Mouse (Mus musculus) forebrain, embryonic 15.5 days (tissue): ENCODE results near the gene Amn. TPM values are rescaled to one million over a fixed set of nuclear protein-coding genes. Genes with fewer than 3 reads are reported as not detected.

Source experiments
- ATAC-seq: fragments of 200-750 bp; cut with Nextera tagmentation; replicated peaks from 2 replicates; pipeline ENCODE4 v1.8.0; 2017; ENCODE audit warnings: mild to moderate bottlenecking, moderate TSS enrichment, moderate library complexity
- H3K27ac ChIP-seq: fragments of 300-500 bp; sonication (generic); replicated peaks from 2 replicates; pipeline ENCODE4 v1.5.1; 2015; ENCODE audit warnings: mild to moderate bottlenecking, inconsistent platforms
- H3K27me3 ChIP-seq: fragments of 300-500 bp; sonication (generic); 2 replicates; pipeline ENCODE4 v1.6.1; 2015; ENCODE audit warnings: inconsistent platforms
- H3K36me3 ChIP-seq: fragments of 300-500 bp; sonication (generic); 2 replicates; pipeline ENCODE4 v1.6.1; 2015; ENCODE audit warnings: mild to moderate bottlenecking, inconsistent platforms
- H3K4me1 ChIP-seq: fragments of 300-500 bp; sonication (generic); 2 replicates; pipeline ENCODE4 v1.6.1; 2015; ENCODE audit warnings: inconsistent platforms
- H3K4me2 ChIP-seq: fragments of 300-500 bp; sonication (generic); replicated peaks from 2 replicates; pipeline ENCODE4 v1.6.1; 2015; ENCODE audit warnings: mild to moderate bottlenecking, inconsistent platforms
- H3K4me3 ChIP-seq: fragments of 300-500 bp; sonication (generic); 2 replicates; pipeline ENCODE4 v1.5.1; 2015; ENCODE audit warnings: mild to moderate bottlenecking, inconsistent platforms
- H3K9ac ChIP-seq: fragments of 300-500 bp; sonication (generic); replicated peaks from 2 replicates; pipeline ENCODE4 v1.6.1; 2015; ENCODE audit warnings: mild to moderate bottlenecking, inconsistent platforms
- H3K9me3 ChIP-seq: fragments of 300-500 bp; sonication (generic); 2 replicates; pipeline ENCODE4 v1.6.1; 2016; ENCODE audit warnings: inconsistent platforms
- WGBS: fragments of 180-500 bp; shearing (Covaris S2); methylation state at CpG from one replicate; pipeline ENCODE4 v1.1.7; 2015; ENCODE audit warnings: mixed read lengths; 5-methylcytosine and 5-hydroxymethylcytosine counted together
- polyA plus RNA-seq: library from polyadenylated mRNA; unstranded; fragments of >200 nt; fragmentation: Nextera tagmentation; extraction: Ambion mirVana; gene quantifications from 2 replicates; pipeline ENCODE4 v1.2.1, GENCODE M21; 2015

Amn gene
- 5.0 and 6.4 TPM in 2 replicates for polyA plus RNA-seq

DNA sequence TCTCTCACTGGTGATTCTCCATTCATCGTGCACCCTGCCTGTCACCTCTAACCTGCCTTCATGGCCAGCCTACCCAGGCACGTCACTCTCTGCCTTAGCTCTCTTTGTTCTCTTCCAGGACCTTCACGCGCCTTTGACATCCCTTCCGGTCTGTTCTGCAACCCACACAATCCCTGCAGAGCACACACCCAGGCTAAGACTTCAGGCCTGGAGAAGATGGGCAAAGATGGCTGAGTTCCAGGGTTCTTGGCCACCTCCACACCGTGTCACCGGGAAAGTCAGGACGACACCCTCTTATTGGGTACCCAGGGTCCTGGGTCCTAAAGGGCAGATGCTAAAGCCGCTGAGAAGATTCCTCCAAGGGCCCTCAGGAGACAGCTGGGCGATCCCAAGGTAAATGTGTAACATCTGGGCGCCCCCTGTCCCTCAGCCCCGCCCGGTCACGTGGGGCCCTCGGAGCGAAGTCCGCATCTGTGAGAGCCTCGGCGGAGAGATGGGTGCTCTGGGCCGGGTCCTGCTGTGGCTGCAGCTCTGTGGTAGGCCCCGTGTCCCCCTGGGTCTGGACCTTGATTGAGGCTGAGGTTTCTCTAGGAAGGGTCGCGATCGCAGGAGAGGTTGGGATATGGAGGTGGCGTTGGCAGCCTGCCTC, at the start of gene Amn:
Gene Amn (plus strand): TSS at position 467 of the 649 bp plus-strand sequence.
- Histone ChIP-seq H3K4me2 (no peak within 1 kb of the TSS), H3K27me3 (peaks cover 63% of the 10 kb centered on the region), H3K9ac (no peak within 1 kb of the TSS), H3K9me3 (no peaks in the 10 kb centered on the region), H3K27ac (no peak within 1 kb of the TSS), H3K4me3 (no peak within 1 kb of the TSS), H3K4me1 (peaks cover 20% of the 10 kb centered on the region), H3K36me3 (no peaks in the 10 kb centered on the region)
- 41% methylated on average over 25 of the region's 25 CpGs for WGBS
- ATAC-seq = no peak

DNA sequence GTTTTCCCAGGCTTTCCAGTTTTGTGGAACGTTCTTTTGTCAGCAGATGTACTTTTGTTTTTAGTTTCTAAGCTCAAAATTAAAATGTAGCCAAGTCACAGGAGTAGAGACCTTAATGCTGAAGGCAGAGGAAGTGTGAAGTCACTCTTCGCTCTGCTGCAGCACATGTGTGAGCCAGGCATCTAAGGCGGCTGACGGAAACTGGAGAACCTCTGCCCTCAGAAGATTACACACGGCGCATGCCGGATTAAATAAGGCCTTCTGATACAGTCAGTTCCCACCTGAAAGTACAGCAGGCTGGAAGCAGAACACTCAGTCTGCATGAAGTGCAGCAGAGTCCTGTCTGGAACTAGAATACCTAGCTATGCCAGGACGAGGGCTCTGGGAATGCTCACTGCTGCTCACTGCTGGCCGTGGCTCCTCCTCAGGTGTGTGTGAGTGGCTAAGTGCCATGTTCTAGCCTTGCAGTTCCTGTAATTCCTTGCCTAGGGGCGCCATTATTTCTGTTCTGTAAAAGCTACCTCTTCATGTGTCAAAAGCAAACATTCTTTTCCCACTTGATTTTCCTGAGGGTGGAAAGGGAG, 45.6 kb upstream of the Amn start:
- Histone ChIP-seq H3K4me2 (no peak overlapping the region), H3K4me1 (no peaks in the 10 kb centered on the region), H3K9me3 (peaks cover 6% of the 10 kb centered on the region; the same call in 1 of the 2 replicates), H3K27me3 (no peaks in the 10 kb centered on the region), H3K36me3 (peaks cover 17% of the 10 kb centered on the region), H3K9ac (no peak overlapping the region), H3K27ac (0 out of 2 replicates have a peak overlapping the region, but pooled peaks have one; percentile 11), H3K4me3 (no peak overlapping the region)
- no peak for ATAC-seq
- 81% methylated on average over 10 of the region's 10 CpGs for WGBS

DNA sequence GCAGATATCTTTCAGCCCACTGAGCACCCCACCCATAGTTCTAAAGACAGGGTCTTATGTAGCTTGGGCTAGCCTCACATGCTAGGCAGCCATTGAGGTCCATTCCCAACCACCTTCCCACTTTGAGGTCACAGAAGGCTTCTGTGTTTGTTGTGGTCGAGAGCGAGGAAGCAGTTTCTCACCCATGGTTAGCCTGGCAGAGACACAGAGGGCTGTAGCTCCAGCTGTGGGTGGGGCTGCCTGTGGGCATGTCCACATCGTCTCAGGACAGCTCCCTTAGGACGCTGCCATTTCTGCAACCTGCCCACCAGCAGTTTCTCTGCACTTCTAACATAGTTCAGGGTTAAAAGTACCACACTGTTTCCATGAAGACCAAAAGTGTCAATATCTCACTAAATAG, 43.5 kb upstream of the Amn start:
- peaks cover 2% of the 10 kb centered on the region for H3K36me3 ChIP-seq
- no peak overlapping the region for H3K9ac ChIP-seq
- H3K4me3 ChIP-seq = no peak overlapping the region
- no peak overlapping the region for H3K27ac ChIP-seq
- 89% methylated on average over 4 of the region's 4 CpGs for WGBS
- no peaks in the 10 kb centered on the region for H3K9me3 ChIP-seq
- no peaks in the 10 kb centered on the region for H3K27me3 ChIP-seq
- H3K4me1 ChIP-seq = no peaks in the 10 kb centered on the region
- ATAC-seq = no peak
- H3K4me2 ChIP-seq = no peak overlapping the region

DNA sequence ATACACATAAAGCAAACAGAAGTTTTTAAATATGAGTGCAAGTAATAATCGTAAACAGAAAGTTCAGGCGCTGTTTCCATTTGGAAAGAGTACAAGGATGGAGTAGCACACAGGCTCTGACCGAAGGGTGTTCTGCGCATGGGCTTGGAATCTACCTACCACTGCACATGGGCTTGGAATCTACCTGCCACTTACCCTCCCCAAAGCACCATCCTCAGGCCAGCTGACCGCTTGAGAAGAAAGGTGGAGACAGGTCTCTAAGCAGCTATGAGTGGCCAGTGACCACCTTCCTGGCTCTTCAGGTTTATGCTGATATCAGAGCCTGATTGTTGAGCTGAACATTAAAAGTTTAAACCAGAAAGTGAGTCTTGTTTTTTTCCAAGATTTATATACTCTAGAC, 42.4 kb upstream of the Amn start:
- Histone ChIP-seq H3K4me1 (no peaks in the 10 kb centered on the region), H3K27ac (no peak overlapping the region), H3K4me2 (no peak overlapping the region), H3K4me3 (no peak overlapping the region), H3K9me3 (no peaks in the 10 kb centered on the region), H3K27me3 (no peaks in the 10 kb centered on the region), H3K36me3 (no peaks in the 10 kb centered on the region), H3K9ac (no peak overlapping the region)
- 96% methylated on average over 5 of the region's 5 CpGs for WGBS
- ATAC-seq = no peak

DNA sequence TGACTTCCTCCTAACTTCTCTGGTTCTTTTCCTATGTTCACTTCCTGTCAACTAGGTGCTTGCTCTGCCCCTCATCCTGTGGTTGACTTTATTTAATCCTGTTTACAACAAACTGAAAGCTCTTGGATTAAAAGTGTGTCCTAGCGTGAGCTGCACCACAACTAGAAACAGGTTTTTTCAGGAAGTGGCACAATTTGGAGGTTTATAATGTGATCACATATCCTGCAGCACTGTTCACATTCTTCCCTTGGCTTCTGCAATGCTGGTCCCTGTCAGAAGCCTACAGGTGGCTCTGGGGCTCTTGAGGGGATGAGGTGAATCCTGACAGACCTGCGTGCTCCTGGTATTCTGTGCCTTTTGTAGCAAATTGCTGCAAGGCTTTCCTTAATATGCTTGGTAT, 40.1 kb upstream of the Amn start:
- Histone ChIP-seq H3K9ac (no peak overlapping the region), H3K36me3 (no peaks in the 10 kb centered on the region; the same call in 1 of the 2 replicates), H3K4me2 (no peak overlapping the region), H3K27ac (no peak overlapping the region), H3K4me3 (no peak overlapping the region), H3K27me3 (no peaks in the 10 kb centered on the region), H3K4me1 (no peaks in the 10 kb centered on the region), H3K9me3 (no peaks in the 10 kb centered on the region)
- 95% methylated on average over 2 of the region's 2 CpGs for WGBS
- ATAC-seq = no peak

DNA sequence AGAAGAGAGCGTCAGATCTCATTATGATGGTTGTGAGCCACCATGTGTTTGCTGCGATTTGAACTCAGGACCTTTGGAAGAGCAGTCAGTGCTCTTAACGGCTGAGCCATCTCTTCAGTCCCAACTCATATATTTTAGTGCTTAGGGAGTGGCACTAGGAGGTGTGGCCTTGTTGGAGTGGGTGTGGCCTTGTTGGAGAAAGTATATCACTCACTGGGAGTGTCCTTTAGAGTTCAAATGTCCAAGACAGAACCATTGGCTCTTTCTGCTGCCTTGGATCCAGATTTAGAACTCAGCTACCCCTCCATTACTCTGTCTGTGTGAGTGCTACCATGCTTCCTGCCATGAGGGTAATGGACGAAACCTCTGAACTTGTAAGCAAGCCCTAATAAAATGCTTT, 37.1 kb upstream of the Amn start:
- Histone ChIP-seq H3K9me3 (no peaks in the 10 kb centered on the region), H3K27ac (no peak overlapping the region), H3K9ac (no peak overlapping the region), H3K4me1 (0 out of 2 replicates have a peak, but pooled peaks cover 6% of the 10 kb centered on the region), H3K4me3 (no peak overlapping the region), H3K27me3 (no peaks in the 10 kb centered on the region), H3K4me2 (no peak overlapping the region), H3K36me3 (peaks cover 6% of the 10 kb centered on the region; the same call in 1 of the 2 replicates)
- no peak for ATAC-seq
- WGBS = 95% methylated on average over 4 of the region's 4 CpGs

DNA sequence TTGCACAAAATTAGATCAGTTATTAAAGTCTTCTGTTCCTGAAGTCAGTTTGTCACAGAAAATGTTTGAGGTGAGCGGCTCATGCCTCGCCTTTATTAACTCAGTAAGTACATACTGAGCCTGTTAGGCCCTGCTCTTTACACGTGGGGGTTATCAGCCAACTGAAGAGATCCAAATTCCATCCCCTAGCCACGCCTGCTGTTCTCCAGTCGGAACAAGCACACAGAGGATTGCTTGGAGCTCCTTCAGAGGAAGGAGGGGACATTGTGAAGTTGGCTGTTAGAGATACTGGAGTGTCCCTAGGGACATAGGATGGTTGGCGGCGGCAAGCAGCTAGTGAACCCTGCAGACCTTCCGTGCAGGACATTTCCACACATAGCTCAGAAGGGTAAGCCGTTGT, 36.5 kb upstream of the Amn start:
- Histone ChIP-seq H3K4me3 (no peak overlapping the region), H3K9ac (no peak overlapping the region), H3K27ac (no peak overlapping the region), H3K4me1 (0 out of 2 replicates have a peak, but pooled peaks cover 6% of the 10 kb centered on the region), H3K27me3 (no peaks in the 10 kb centered on the region), H3K36me3 (peaks cover 9% of the 10 kb centered on the region; the same call in 1 of the 2 replicates), H3K9me3 (no peaks in the 10 kb centered on the region), H3K4me2 (no peak overlapping the region)
- WGBS = 89% methylated on average over 9 of the region's 9 CpGs
- ATAC-seq = no peak

DNA sequence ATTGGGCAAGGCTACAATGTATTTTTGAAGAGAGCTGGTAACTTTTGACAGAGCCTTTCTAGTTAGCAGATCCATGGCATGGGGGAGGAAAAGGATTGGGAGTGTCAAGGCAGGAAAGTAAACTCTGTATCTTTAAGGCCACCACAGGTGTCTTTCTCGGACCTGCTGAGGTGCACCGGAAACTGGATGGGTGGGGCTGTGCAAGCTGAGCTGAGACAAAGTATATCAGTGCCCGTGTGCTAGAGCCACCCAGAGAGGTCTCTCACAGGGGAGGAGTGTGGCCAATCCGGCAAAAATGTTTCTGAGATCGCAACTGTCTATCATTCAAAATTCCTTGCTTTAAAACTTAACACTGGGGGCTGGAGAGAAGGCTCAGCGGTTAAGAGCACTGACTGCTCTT, 35.3 kb upstream of the Amn start:
- H3K27me3 ChIP-seq = no peaks in the 10 kb centered on the region
- 96% methylated on average over 6 of the region's 6 CpGs for WGBS
- H3K4me2 ChIP-seq = no peak overlapping the region
- H3K27ac ChIP-seq = no peak overlapping the region
- H3K36me3 ChIP-seq = peaks cover 10% of the 10 kb centered on the region; the same call in 1 of the 2 replicates
- H3K9ac ChIP-seq = no peak overlapping the region
- no peaks in the 10 kb centered on the region for H3K9me3 ChIP-seq
- no peak for ATAC-seq
- no peak overlapping the region for H3K4me3 ChIP-seq
- 0 out of 2 replicates have a peak, but pooled peaks cover 6% of the 10 kb centered on the region for H3K4me1 ChIP-seq

DNA sequence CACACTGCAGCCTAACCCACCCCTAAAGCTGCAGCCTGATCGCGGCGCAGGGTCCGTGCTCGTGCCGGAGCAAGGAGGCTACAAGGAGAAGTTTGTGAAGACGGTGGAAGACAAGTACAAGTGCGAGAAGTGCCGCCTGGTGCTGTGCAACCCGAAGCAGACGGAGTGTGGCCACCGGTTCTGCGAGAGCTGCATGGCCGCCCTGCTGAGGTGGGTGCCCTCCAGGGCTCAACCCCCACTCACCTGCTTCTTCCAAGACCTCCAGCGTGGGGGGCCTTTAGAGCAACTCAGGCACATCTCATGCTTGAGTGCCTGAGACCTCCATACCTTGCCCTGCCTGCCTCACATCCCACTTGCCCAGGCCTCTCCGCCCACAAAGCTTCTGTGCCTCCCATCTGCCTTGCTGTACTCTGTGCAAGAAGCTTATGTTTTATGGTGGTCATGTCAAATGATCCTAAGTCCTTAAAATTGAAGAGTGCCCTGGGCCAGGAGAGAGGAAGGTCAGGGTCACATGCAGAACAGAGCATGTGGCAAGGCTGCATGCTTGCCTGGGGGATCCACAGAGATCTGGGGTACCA, 33.2 kb upstream of the Amn start:
- Histone ChIP-seq H3K27me3 (no peaks in the 10 kb centered on the region), H3K27ac (no peak overlapping the region), H3K4me3 (no peak overlapping the region), H3K4me2 (no peak overlapping the region), H3K9ac (no peak overlapping the region), H3K4me1 (0 out of 2 replicates have a peak, but pooled peaks cover 6% of the 10 kb centered on the region), H3K9me3 (no peaks in the 10 kb centered on the region), H3K36me3 (peaks cover 10% of the 10 kb centered on the region; the same call in 1 of the 2 replicates)
- 95% methylated on average over 16 of the region's 16 CpGs for WGBS
- no peak for ATAC-seq

DNA sequence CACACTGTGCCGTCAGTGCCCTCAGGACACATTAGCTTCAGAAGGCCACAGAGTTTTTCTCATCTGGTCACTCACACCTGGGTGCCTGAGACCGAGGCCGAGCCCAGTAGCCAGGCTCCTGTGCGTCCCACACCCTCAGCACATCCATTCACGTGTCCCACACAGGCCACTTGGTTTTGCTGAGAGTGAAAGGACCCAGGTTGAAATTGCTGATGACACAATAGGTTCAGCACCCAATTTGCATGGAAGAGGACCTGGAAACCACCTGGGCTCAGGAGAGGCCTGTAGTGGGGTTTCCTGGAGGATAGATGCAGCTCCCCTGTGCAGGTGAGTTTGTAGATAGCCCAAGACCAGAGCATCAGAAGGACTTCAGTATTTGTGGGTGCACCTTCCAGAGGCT, 32.5 kb upstream of the Amn start:
- peaks cover 15% of the 10 kb centered on the region; the same call in 1 of the 2 replicates for H3K36me3 ChIP-seq
- no peak overlapping the region for H3K27ac ChIP-seq
- H3K9ac ChIP-seq = no peak overlapping the region
- H3K4me2 ChIP-seq = no peak overlapping the region
- no peak for ATAC-seq
- H3K4me1 ChIP-seq = 0 out of 2 replicates have a peak, but pooled peaks cover 6% of the 10 kb centered on the region
- H3K4me3 ChIP-seq = no peak overlapping the region
- H3K27me3 ChIP-seq = no peaks in the 10 kb centered on the region
- H3K9me3 ChIP-seq = no peaks in the 10 kb centered on the region
- WGBS = 90% methylated on average over 5 of the region's 5 CpGs

DNA sequence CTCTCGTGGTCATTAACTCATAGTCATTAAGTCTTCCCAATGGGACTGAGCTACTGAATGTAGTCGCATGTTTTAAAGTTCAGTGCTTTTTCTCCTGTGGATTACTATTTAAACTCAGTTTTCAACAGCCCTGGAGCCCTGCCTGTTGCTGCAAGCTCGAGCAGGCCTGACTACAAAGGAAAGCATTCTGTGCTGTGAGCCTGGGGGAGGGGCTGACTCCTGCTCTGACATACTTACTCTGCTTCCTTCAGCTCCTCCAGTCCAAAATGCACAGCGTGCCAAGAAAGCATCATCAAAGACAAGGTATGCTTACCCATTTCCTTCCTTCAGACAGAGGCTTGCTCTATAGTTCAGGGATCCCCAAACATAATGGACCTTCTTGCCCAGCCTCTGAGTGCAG, 32.1 kb upstream of the Amn start:
- H3K4me1 ChIP-seq = 0 out of 2 replicates have a peak, but pooled peaks cover 6% of the 10 kb centered on the region
- H3K27ac ChIP-seq = no peak overlapping the region
- ATAC-seq = no peak
- no peaks in the 10 kb centered on the region for H3K9me3 ChIP-seq
- H3K36me3 ChIP-seq = peaks cover 19% of the 10 kb centered on the region; the same call in 1 of the 2 replicates
- H3K4me3 ChIP-seq = no peak overlapping the region
- no peaks in the 10 kb centered on the region for H3K27me3 ChIP-seq
- no peak overlapping the region for H3K9ac ChIP-seq
- H3K4me2 ChIP-seq = no peak overlapping the region
- WGBS = 40% methylated on average over 4 of the region's 4 CpGs

DNA sequence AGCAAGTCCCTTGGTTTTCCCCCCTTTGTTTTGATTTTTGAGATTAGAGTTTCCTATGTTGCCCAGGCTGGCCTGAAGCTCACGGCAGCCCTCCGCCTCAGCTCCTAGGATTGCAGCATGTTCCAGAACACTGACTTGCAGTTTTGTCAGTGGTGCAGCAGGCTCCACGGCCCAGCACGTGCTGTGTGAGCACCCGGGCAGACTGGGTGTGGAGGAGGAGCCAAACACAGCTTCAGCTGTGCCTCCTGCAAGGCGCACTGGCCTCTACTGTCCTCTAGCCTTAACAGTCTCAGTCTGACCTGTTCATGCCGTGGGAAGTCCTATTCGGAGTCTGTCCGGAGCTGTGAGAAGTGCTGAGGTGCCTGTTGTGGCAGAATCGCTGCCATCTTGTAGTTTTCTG, 31.0 kb upstream of the Amn start:
- WGBS = 88% methylated on average over 10 of the region's 10 CpGs
- Histone ChIP-seq H3K4me2 (no peak overlapping the region), H3K36me3 (peaks cover 19% of the 10 kb centered on the region; the same call in 1 of the 2 replicates), H3K27ac (no peak overlapping the region), H3K4me1 (0 out of 2 replicates have a peak, but pooled peaks cover 6% of the 10 kb centered on the region), H3K27me3 (no peaks in the 10 kb centered on the region), H3K4me3 (no peak overlapping the region), H3K9ac (no peak overlapping the region), H3K9me3 (no peaks in the 10 kb centered on the region)
- ATAC-seq = no peak
